Mouse (Mus musculus) bone marrow, adult 2 months (tissue): Measurements from ENCODE around the gene Taf1b. TPM values are rescaled to one million over a fixed set of nuclear protein-coding genes. Genes with fewer than 3 reads are reported as not detected.
"Not testable (repeated sequence)": the region's sequence is repeated elsewhere in the genome, so short reads cannot be mapped to it uniquely, and the experiment has no call there.

Source experiments
- H3K27ac ChIP-seq: fragments of 200-500 bp; 2 replicates; pipeline ENCODE4 v1.5.1; 2012; ENCODE audit warnings: low read depth, mild to moderate bottlenecking, control low read depth, inconsistent platforms, low read length; ENCODE audit not compliant: control insufficient read depth, poor library complexity, insufficient read depth
- H3K4me1 ChIP-seq: fragments of 200-500 bp; 2 replicates; pipeline ENCODE4 v1.6.1; 2011; ENCODE audit warnings: low read length; ENCODE audit not compliant: control insufficient read depth, insufficient read depth
- H3K4me3 ChIP-seq: fragments of 200-500 bp; replicated peaks from 2 replicates; pipeline ENCODE3; 2011; ENCODE audit warnings: mild to moderate bottlenecking, low read depth, low read length, control low read depth; ENCODE audit not compliant: control insufficient read depth
- CTCF ChIP-seq: fragments of 200-500 bp; IDR thresholded peaks from 2 replicates; pipeline ENCODE4 v1.5.1; 2011; ENCODE audit warnings: low read length, control low read depth; ENCODE audit not compliant: control insufficient read depth, insufficient read depth
- POLR2A ChIP-seq: fragments of 200-500 bp; IDR thresholded peaks from 2 replicates; pipeline ENCODE4 v1.6.1; 2011; ENCODE audit warnings: low read depth, mild to moderate bottlenecking, control low read depth, low read length, borderline replicate concordance; ENCODE audit not compliant: control insufficient read depth
- WGBS: fragments of 180-500 bp; shearing (Covaris S2); methylation state at CpG from one replicate; pipeline ENCODE4 v1.1.7; 2018; 5-methylcytosine and 5-hydroxymethylcytosine counted together
- polyA plus RNA-seq: library from polyadenylated mRNA; stranded (reverse); fragments of >200 nt; gene quantifications from 2 replicates; pipeline ENCODE4 v1.2.4, GENCODE M21; 2011; ENCODE audit warnings: low replicate concordance; ENCODE audit not compliant: missing spikeins, insufficient read depth, insufficient read length

The Taf1b gene
- polyA plus RNA-seq, 1 experiment = 8.4 TPM

GRCm38 (mm10) chr12:24493011-24493410, 5.1 kb upstream of the Taf1b start:
- Histone ChIP-seq H3K4me3 (peak overlapping the region; percentile 66), H3K27ac (peak overlapping the region; percentile 87), H3K4me1 (peaks cover 3% of the 10 kb centered on the region)
- TF ChIP-seq POLR2A (no peak), CTCF (no peak)
- WGBS = 49% methylated on average over 9 of the region's 9 CpGs

- TF ChIP-seq CTCF (no peak), POLR2A (peak; percentile 41; the same call in 1 of the 2 replicates)
- Histone ChIP-seq H3K27ac (peak overlapping the region; percentile 87; the same call in 1 of the 2 replicates), H3K4me3 (peak overlapping the region; percentile 48), H3K4me1 (peaks cover 3% of the 10 kb centered on the region)
- WGBS = 56% methylated on average over 30 of the region's 30 CpGs
These were observed 4.7 kb upstream of the Taf1b start for GRCm38 (mm10) chr12:24493412-24493811.

- not testable (repeated sequence) for H3K27ac ChIP-seq, H3K4me3 ChIP-seq, H3K4me1 ChIP-seq
- WGBS = 68% methylated on average over 2 of the region's 3 CpGs
These were observed 3.4 kb upstream of the Taf1b start for GRCm38 (mm10) chr12:24494791-24495190.

GRCm38 (mm10) chr12:24498841-24499485, 804 bp downstream of the Taf1b start:
- H3K27ac ChIP-seq, H3K4me1 ChIP-seq: not testable (repeated sequence)
- WGBS = 5% methylated on average over 9 of the region's 9 CpGs
- peak overlapping the region; percentile 92 for H3K4me3 ChIP-seq

- no peak overlapping the region for H3K27ac ChIP-seq
- no peak overlapping the region for H3K4me3 ChIP-seq
- no peaks in the 10 kb centered on the region for H3K4me1 ChIP-seq
- TF ChIP-seq CTCF (no peak), POLR2A (no peak)
- 10% methylated on average over 8 of the region's 8 CpGs for WGBS
These were observed 19.0 kb downstream of the Taf1b start for GRCm38 (mm10) chr12:24517118-24517517.

GRCm38 (mm10) chr12:24521076-24521475, 22.9 kb downstream of the Taf1b start:
- no peaks in the 10 kb centered on the region for H3K4me1 ChIP-seq
- 81% methylated on average over 3 of the region's 3 CpGs for WGBS
- TF ChIP-seq POLR2A (no peak), CTCF (no peak)
- no peak overlapping the region for H3K4me3 ChIP-seq
- no peak overlapping the region for H3K27ac ChIP-seq

- not testable (repeated sequence) for H3K4me1 ChIP-seq, H3K27ac ChIP-seq, H3K4me3 ChIP-seq
- WGBS = 80% methylated on average over 7 of the region's 7 CpGs
These were observed 26.9 kb downstream of the Taf1b start for GRCm38 (mm10) chr12:24525065-24525464.

- TF ChIP-seq CTCF (no peak), POLR2A (no peak)
- 34% methylated on average over 5 of the region's 5 CpGs for WGBS
- Histone ChIP-seq H3K27ac (no peak overlapping the region), H3K4me1 (no peaks in the 10 kb centered on the region), H3K4me3 (no peak overlapping the region)
These were observed 38.2 kb downstream of the Taf1b start for GRCm38 (mm10) chr12:24536390-24536789.

GRCm38 (mm10) chr12:24537201-24537600, 39.0 kb downstream of the Taf1b start:
- Histone ChIP-seq H3K4me3 (no peak overlapping the region), H3K4me1 (no peaks in the 10 kb centered on the region), H3K27ac (no peak overlapping the region)
- no peak for TF ChIP-seq POLR2A
- TF ChIP-seq CTCF = no peak
- WGBS = 75% methylated on average over 2 of the region's 2 CpGs
